Mouse (Mus musculus) myocyte (in vitro differentiated cells): ENCODE measurements at regions not wholly inside any gene's neighbourhood (a gene's known extent, or its start where the extent isn't known, plus 50 kb on each side); places are given as distances from the start of the nearest gene placed in this dataset.

Source experiments
- MYOG ChIP-seq, 3 experiments: IDR thresholded peaks; one replicate each; pipeline ENCODE4 v1.6.1; 2011; ENCODE audit warnings: control low read depth in 2 of 3, low read depth in 2 of 3, mild to moderate bottlenecking in 2 of 3; ENCODE audit not compliant: insufficient read length in 2 of 3, control insufficient read depth in 1 of 3, insufficient read depth in 1 of 3
- POLR2A ChIP-seq: IDR thresholded peaks from one replicate; pipeline ENCODE4 v1.6.1; 2011; ENCODE audit warnings: low read depth, mild to moderate bottlenecking, control low read depth, moderate library complexity; ENCODE audit not compliant: insufficient read length
- POLR2AphosphoS2 ChIP-seq: IDR thresholded peaks from one replicate; pipeline ENCODE4 v1.6.1; 2011; ENCODE audit warnings: low read depth, control low read depth; ENCODE audit not compliant: insufficient read length
- REST ChIP-seq: IDR thresholded peaks from one replicate; pipeline ENCODE4 v1.6.1; 2011; ENCODE audit warnings: mild to moderate bottlenecking, control low read depth, moderate library complexity; ENCODE audit not compliant: insufficient read depth, insufficient read length
- USF1 ChIP-seq: IDR thresholded peaks from one replicate; pipeline ENCODE4 v1.6.1; 2011; ENCODE audit warnings: low read depth, mild to moderate bottlenecking, control low read depth, moderate library complexity

DNA sequence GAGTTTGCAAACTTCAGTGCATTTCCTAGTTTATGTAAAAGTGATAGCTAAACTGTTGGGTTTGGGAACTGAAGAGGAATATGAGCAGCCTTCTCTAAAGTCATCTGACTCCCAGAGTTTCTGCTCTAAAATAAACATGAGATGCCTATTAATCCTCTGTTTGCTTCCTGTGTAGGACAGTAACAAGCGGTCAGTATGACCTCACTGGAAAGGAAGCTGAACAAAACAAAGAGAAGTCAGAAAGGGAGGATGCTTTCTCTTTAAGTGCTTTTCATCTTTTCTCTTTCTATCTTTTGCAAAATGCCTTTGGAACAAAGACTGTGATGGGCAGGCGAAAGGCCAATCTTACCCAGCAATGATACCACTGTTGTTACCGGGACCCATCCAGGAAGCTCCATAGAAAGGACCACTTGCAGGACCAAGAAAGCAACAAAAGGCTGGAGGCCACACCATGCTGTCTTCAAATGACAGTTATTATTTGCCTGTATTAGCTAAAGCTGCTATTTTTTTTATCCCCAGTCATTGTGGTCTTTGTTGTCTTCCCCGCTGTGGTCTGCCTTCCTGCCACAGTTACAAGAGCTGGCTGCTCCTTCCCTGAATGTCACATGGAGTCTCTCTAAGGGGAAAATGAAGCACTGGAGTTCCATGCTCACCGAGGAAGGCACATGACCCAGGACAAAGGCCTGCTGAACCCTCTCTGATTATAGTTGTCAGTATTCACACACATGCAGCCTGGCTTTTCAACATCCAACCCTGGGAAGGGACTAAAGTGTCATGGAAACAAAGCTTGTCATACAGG is 253.4 kb downstream of the Galc start:
- TF ChIP-seq REST, result no peak
- TF ChIP-seq USF1, result no peak
- no peak for TF ChIP-seq POLR2AphosphoS2
- TF ChIP-seq MYOG (IDR thresholded peaks at IDR 0.05; ENCODE audit: control insufficient read depth in 1 of 3, insufficient read depth in 1 of 3, insufficient read length in 2 of 3, low read depth in 2 of 3), result no peak
- no peak for TF ChIP-seq POLR2A
